Mouse (Mus musculus) stomach, postnatal 0 days (tissue): ENCODE measurements at regions not wholly inside any gene's neighbourhood (a gene's known extent, or its start where the extent isn't known, plus 50 kb on each side); places are given as distances from the start of the nearest gene placed in this dataset.

Experiments
- ATAC-seq: fragments of 200-750 bp; cut with Nextera tagmentation; 2 replicates; pipeline ENCODE4 v1.8.0; 2017; ENCODE audit not compliant: low FRiP score, low TSS enrichment
- DNase-seq: peaks from one replicate; pipeline ENCODE4 v3.0.0-alpha.2; 2016; ENCODE audit warnings: low spot score
- H3K27ac ChIP-seq: fragments of 300-500 bp; sonication (generic); replicated peaks from 2 replicates; pipeline ENCODE4 v1.5.1; 2014; ENCODE audit warnings: mild to moderate bottlenecking, control low read depth
- H3K27me3 ChIP-seq: fragments of 300-500 bp; sonication (generic); 2 replicates; pipeline ENCODE4 v1.6.1; 2014; ENCODE audit warnings: low read length; ENCODE audit not compliant: control insufficient read depth, insufficient read depth
- H3K36me3 ChIP-seq: fragments of 300-500 bp; sonication (generic); 2 replicates; pipeline ENCODE4 v1.6.1; 2014; ENCODE audit warnings: low read length, mixed read lengths; ENCODE audit not compliant: control insufficient read depth, insufficient read depth
- H3K4me1 ChIP-seq: fragments of 300-500 bp; sonication (generic); replicated peaks from 2 replicates; pipeline ENCODE4 v1.6.1; 2014; ENCODE audit warnings: antibody characterized with exemption; ENCODE audit not compliant: control insufficient read depth, insufficient read depth
- H3K4me2 ChIP-seq: fragments of 300-500 bp; sonication (generic); replicated peaks from 2 replicates; pipeline ENCODE4 v1.6.1; 2014; ENCODE audit warnings: low read depth, mild to moderate bottlenecking, control low read depth, moderate library complexity
- H3K4me3 ChIP-seq: fragments of 300-500 bp; sonication (generic); 2 replicates; pipeline ENCODE4 v1.5.1; 2014; ENCODE audit warnings: low read depth, low read length, control low read depth
- H3K9ac ChIP-seq: fragments of 300-500 bp; sonication (generic); 2 replicates; pipeline ENCODE4 v1.6.1; 2014; ENCODE audit warnings: mild to moderate bottlenecking, low read length, control low read depth, mixed read lengths
- H3K9me3 ChIP-seq: fragments of 300-500 bp; sonication (generic); 2 replicates; pipeline ENCODE4 v1.6.1; 2016; ENCODE audit warnings: low read length; ENCODE audit not compliant: control insufficient read depth
- CTCF ChIP-seq: IDR thresholded peaks from 2 replicates; pipeline ENCODE4 v1.5.1; 2016; ENCODE audit warnings: antibody characterized with exemption, low read depth, mild to moderate bottlenecking, moderate library complexity
- EP300 ChIP-seq: optimal IDR thresholded peaks from 2 replicates; pipeline ENCODE3; 2016; ENCODE audit warnings: antibody characterized with exemption
- WGBS: fragments of 180-500 bp; shearing (Covaris S2); extraction: QIAGEN DNeasy Blood & Tissue Kit; methylation state at CpG from one replicate; pipeline ENCODE4 v1.1.7; 2014; 5-methylcytosine and 5-hydroxymethylcytosine counted together

GRCm38 (mm10) chr14:106390546-106390945, 284.5 kb downstream of the Trim52 start:
- DNase-seq (no peak), ATAC-seq (no peak)
- Histone ChIP-seq H3K4me3 (no peak overlapping the region), H3K9me3 (no peaks in the 10 kb centered on the region), H3K4me1 (no peaks in the 10 kb centered on the region), H3K36me3 (no peaks in the 10 kb centered on the region), H3K27me3 (no peaks in the 10 kb centered on the region), H3K4me2 (no peak overlapping the region), H3K27ac (no peak overlapping the region), H3K9ac (no peak overlapping the region)
- 41% methylated on average over 9 of the region's 9 CpGs for WGBS
- TF ChIP-seq EP300 (no peak), CTCF (no peak)

- ATAC-seq (peak; percentile 85; the same call in 1 of the 2 replicates), DNase-seq (no peak)
- Histone ChIP-seq H3K36me3 (no peaks in the 10 kb centered on the region), H3K9me3 (no peaks in the 10 kb centered on the region), H3K4me1 (no peaks in the 10 kb centered on the region), H3K27ac (no peak overlapping the region), H3K27me3 (no peaks in the 10 kb centered on the region), H3K4me2 (no peak overlapping the region), H3K4me3 (no peak overlapping the region), H3K9ac (no peak overlapping the region)
- TF ChIP-seq EP300 (no peak), CTCF (no peak)
- WGBS = 20% methylated on average over 4 of the region's 4 CpGs
These were observed 288.0 kb downstream of the Trim52 start for GRCm38 (mm10) chr14:106393978-106394377.

GRCm38 (mm10) chr14:106412917-106413558, 307.0 kb downstream of the Trim52 start:
- H3K4me3 ChIP-seq = no peak overlapping the region
- H3K36me3 ChIP-seq = no peaks in the 10 kb centered on the region
- no peak overlapping the region for H3K9ac ChIP-seq
- whole genome bisulfite sequencing = 64% methylated on average over 2 of the region's 2 CpGs
- TF ChIP-seq EP300 (no peak), CTCF (no peak)
- H3K27ac ChIP-seq = no peak overlapping the region
- H3K4me1 ChIP-seq = no peaks in the 10 kb centered on the region
- no peak overlapping the region for H3K4me2 ChIP-seq
- no peak for ATAC-seq
- no peak for DNase-seq
- no peaks in the 10 kb centered on the region for H3K27me3 ChIP-seq
- H3K9me3 ChIP-seq = no peaks in the 10 kb centered on the region

- 59% methylated on average over 4 of the region's 4 CpGs for WGBS
- no peaks in the 10 kb centered on the region for H3K9me3 ChIP-seq
- H3K4me1 ChIP-seq = no peaks in the 10 kb centered on the region
- H3K9ac ChIP-seq = no peak overlapping the region
- no peak for TF ChIP-seq EP300
- no peak for TF ChIP-seq CTCF
- no peaks in the 10 kb centered on the region for H3K36me3 ChIP-seq
- no peak for DNase-seq
- no peak for ATAC-seq
- no peak overlapping the region for H3K4me3 ChIP-seq
- no peak overlapping the region for H3K27ac ChIP-seq
- H3K4me2 ChIP-seq = no peak overlapping the region
- no peaks in the 10 kb centered on the region for H3K27me3 ChIP-seq
These were observed 318.7 kb downstream of the Trim52 start for GRCm38 (mm10) chr14:106424714-106425113.

- TF ChIP-seq EP300 (no peak), CTCF (no peak)
- H3K27me3 ChIP-seq = no peaks in the 10 kb centered on the region
- H3K36me3 ChIP-seq = no peaks in the 10 kb centered on the region
- 51% methylated on average over 2 of the region's 2 CpGs for WGBS
- H3K4me1 ChIP-seq = no peaks in the 10 kb centered on the region
- ATAC-seq (no peak), DNase-seq (no peak)
- no peak overlapping the region for H3K9ac ChIP-seq
- H3K27ac ChIP-seq = no peak overlapping the region
- no peak overlapping the region for H3K4me3 ChIP-seq
- H3K4me2 ChIP-seq = no peak overlapping the region
- no peaks in the 10 kb centered on the region for H3K9me3 ChIP-seq
These were observed 322.6 kb downstream of the Trim52 start for GRCm38 (mm10) chr14:106428594-106428993.

GRCm38 (mm10) chr14:106439282-106439681, 333.3 kb downstream of the Trim52 start:
- no peaks in the 10 kb centered on the region for H3K9me3 ChIP-seq
- H3K27ac ChIP-seq = no peak overlapping the region
- ATAC-seq (no peak), DNase-seq (peak; percentile 46)
- no peak overlapping the region for H3K9ac ChIP-seq
- no peak overlapping the region for H3K4me3 ChIP-seq
- H3K36me3 ChIP-seq = no peaks in the 10 kb centered on the region
- H3K27me3 ChIP-seq = no peaks in the 10 kb centered on the region
- 11% methylated on average over 5 of the region's 5 CpGs for WGBS
- no peaks in the 10 kb centered on the region for H3K4me1 ChIP-seq
- no peak overlapping the region for H3K4me2 ChIP-seq
- TF ChIP-seq EP300 = no peak
- peak; percentile 91 for TF ChIP-seq CTCF
